Mouse (Mus musculus) CD4-positive, CD25-positive, alpha-beta regulatory T cell, adult 4 months (primary cell): ENCODE measurements at regions not wholly inside any gene's neighbourhood (a gene's known extent, or its start where the extent isn't known, plus 50 kb on each side); places are given as distances from the start of the nearest gene placed in this dataset.

Experiments used
- ATAC-seq: one replicate; pipeline ENCODE4 v1.8.0; 2017

DNA sequence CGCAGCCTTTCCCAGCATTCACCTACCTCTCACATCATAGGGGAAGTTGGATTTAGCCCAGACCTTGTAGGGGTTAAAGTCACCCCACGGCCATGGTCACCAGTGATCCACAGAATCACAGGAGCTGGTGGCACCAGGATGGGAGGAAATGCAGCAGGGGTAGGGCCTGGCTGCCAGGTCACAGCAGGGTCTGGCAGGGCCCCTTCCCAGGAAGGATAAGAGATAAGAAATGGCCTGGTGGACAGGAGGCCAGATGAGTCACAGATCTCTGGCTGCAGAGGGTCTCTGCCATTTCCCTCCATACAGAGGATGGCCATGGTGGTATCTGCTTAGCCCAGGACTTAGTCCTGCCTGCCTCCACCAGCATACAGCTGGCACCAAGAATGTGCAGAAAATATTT, 103.0 kb downstream of the Cstad start:
- ATAC-seq: no peak

GRCm38 (mm10) chr2:30695771-30696456, 101.1 kb downstream of the Cstad start:
- ATAC-seq: no peak

DNA sequence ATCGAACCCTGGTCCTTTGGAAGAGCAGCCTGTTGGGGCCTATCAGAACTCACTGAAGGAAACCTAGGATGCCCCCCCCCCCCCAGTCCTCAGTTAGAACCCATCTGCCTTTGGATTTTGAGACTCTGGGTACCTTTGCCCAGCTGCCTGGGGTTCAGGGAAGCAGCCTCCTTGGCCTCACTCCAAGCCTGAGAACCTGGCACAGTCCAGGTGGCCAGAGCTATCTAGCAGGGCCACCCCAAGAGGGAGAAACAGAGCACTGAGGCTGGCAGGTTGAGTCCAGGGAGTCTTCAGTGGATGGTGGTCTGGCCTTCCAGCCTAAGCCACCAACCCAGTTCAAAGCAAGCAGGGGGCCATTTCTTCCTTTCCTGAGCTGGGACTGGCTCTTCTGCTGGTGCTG, 100.2 kb downstream of the Cstad start:
- ATAC-seq: no peak

- peak; percentile 82 for ATAC-seq
These were observed 98.6 kb downstream of the Cstad start for GRCm38 (mm10) chr2:30693206-30694035.

GRCm38 (mm10) chr2:30692561-30693205, 97.8 kb downstream of the Cstad start:
- ATAC-seq: peak; percentile 17

DNA sequence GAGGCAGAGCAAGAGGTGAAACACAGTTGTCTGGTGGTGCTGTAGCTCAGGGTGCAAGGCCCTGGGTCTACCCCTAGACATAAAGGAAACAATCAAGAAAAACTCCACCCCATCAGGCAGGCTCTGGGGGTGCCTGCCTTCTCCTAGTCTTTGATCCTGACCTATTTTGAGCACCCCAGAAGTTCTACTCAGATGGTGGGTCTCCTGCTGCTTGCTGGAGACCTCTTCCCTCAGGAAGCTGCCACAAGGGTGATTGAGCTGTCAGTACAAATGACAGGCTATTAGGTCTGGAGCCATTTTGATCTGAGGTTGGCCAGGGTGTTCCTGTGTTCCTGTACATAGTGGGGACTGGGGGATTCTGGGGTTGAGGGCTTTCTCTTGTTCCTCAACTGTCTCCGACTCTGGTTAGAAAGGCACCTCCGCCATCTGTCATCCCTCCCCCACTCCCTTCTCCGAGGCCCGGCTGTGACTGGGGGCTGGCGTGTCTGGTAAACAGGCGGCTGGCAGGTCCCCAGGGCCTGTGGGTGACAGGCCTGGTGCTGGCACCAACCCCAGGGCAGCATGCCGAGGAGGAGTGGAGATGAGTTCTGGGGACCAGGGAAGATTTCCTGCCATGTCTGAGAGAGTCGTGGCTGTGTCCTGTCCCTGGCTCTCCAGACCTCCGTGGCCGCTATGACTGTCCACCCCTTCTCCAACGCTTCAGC, 97.2 kb downstream of the Cstad start:
- no peak for ATAC-seq

GRCm38 (mm10) chr2:30690925-30691856, 96.4 kb downstream of the Cstad start:
- no peak for ATAC-seq

- ATAC-seq: peak; percentile 56
These were observed 95.5 kb downstream of the Cstad start for GRCm38 (mm10) chr2:30690307-30690706.

DNA sequence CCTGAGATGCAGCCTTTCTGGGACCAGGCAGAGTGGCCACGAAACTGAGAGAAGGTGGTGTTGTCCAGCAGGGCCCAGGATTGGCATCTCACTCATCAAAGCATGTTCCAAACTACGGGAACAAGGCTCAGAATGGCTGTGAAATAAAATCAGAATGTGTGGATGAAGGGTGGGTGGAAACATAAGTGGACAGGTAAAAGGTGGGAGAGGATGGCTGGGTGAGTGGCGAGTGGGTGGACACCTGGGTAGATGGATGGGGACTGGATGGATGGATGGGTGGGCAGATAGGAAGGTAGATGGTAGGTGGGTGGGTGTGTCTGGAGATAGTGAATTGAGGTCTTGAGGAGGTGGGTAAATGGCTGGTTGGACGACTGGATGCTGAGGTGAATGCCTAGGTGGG, 93.6 kb downstream of the Cstad start:
- no peak for ATAC-seq

GRCm38 (mm10) chr2:30687121-30687551, 92.3 kb downstream of the Cstad start:
- no peak for ATAC-seq

- no peak for ATAC-seq
These were observed 91.5 kb downstream of the Cstad start for GRCm38 (mm10) chr2:30686359-30686758.

GRCm38 (mm10) chr2:30685137-30685860, 90.5 kb downstream of the Cstad start:
- no peak for ATAC-seq

- ATAC-seq: no peak
These were observed 89.6 kb downstream of the Cstad start for GRCm38 (mm10) chr2:30684461-30684860.

GRCm38 (mm10) chr2:30682146-30682825, 87.4 kb downstream of the Cstad start:
- no peak for ATAC-seq

- ATAC-seq: no peak
These were observed 86.8 kb downstream of the Cstad start for GRCm38 (mm10) chr2:30681642-30682041.

- ATAC-seq: no peak
These were observed 84.2 kb downstream of the Cstad start for GRCm38 (mm10) chr2:30679041-30679440.

DNA sequence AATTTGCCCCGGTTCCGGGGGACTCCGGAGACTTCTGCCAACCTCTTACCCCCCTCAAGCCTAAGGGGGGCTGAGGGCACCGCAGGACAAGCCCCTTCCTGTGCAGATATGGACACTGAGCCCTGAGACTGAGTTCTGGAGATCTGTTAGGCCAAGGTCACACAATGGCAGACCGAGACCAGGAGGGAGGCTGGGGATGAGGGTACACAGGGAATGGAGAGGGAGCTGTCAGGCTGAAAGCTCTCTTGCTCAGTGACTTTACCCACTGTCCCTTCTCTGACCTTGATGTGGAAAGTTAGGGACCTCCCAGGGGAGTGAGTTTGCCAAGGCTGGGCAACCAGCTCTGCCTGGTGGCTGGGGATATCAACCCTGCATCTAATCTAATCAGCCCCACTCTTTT, 82.7 kb downstream of the Cstad start:
- ATAC-seq: no peak

DNA sequence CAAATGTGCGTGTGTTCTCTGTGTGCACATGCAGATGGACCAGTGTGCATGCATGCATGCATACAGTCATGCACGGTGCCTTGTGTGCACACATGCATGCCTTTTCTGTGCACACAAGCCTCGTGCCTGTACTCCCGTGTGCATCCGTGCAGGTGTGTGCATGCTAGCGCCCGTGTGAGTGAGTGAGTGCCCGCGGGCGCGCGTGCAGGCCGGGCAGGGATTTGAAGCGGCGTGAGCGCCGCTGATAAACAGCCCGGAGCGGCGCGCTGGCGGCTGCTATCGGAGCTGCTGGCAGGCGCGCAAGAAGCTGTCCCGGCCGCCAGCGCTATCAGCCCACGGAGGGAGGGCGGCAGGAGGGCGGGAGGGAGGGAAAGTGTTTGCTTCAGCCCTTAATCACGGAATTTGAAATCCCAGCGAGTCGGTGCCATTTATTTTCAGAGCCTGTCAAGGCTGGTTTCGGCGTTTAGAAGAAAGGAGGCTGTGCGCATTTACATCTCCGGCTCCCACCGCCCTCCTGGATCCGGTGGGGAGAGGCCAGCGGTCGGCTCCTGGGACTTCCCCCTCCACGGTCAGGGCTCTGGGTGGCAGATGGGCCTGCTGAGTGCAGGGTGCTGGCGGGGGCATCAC, 82.1 kb downstream of the Cstad start:
- ATAC-seq: peak; percentile 37

DNA sequence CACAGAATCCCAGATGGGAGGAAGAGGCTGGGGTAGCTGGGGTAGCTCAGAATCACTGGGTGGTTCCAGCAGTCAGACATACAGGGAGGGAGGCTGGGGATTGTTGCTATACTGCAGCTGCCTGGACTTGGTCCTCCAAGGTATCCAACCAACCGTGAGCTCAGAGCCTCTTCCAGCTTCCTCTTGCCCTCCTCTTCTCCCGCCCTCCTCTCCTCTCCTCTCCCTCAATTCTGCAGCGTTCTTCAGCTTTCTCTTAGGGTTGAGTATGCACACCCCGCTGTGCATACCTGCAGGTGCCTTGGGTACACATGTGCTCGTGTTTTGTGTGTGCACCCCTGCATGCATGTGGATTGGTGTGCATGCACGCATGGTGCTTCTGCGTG, 81.6 kb downstream of the Cstad start:
- no peak for ATAC-seq

GRCm38 (mm10) chr2:30675839-30676238, 81.0 kb downstream of the Cstad start:
- ATAC-seq: no peak
